Mouse (Mus musculus) liver, embryonic 14.5 days (tissue): ENCODE data around the gene Sec22c. TPM values are rescaled to one million over a fixed set of nuclear protein-coding genes. Genes with fewer than 3 reads are reported as not detected.

Experiments
- ATAC-seq: fragments of 200-750 bp; cut with Nextera tagmentation; 2 replicates; pipeline ENCODE4 v1.8.0; 2017; ENCODE audit warnings: moderate number of reproducible peaks, mild to moderate bottlenecking, moderate library complexity; ENCODE audit not compliant: insufficient read depth
- DNase-seq, 3 experiments: peaks; one replicate each; pipeline ENCODE4 v3.0.0-alpha.2; 2012 to 2013; ENCODE audit warnings: low read depth in 3 of 3, low spot score in 3 of 3
- H3K27ac ChIP-seq: fragments of 300-500 bp; sonication (generic); 2 replicates; pipeline ENCODE4 v1.5.1; 2014; ENCODE audit warnings: moderate library complexity, mild to moderate bottlenecking, control low read depth, inconsistent platforms
- H3K27me3 ChIP-seq: fragments of 300-500 bp; sonication (generic); 2 replicates; pipeline ENCODE4 v1.6.1; 2014; ENCODE audit warnings: mild to moderate bottlenecking, low read length, moderate library complexity; ENCODE audit not compliant: control insufficient read depth, insufficient read depth
- H3K36me3 ChIP-seq: fragments of 300-500 bp; sonication (generic); replicated peaks from 2 replicates; pipeline ENCODE4 v1.6.1; 2014; ENCODE audit warnings: low read depth; ENCODE audit not compliant: control insufficient read depth, insufficient read depth
- H3K4me1 ChIP-seq, 2 experiments: fragments of 200-500 bp in 1 of 2; fragments of 300-500 bp in 1 of 2; sonication (generic) in 1 of 2; replicated peaks; 2 replicates each; pipeline ENCODE4 v1.6.1; 2012 to 2014; ENCODE audit warnings: antibody characterized with exemption in 1 of 2, inconsistent platforms in 1 of 2, low read length in 1 of 2; ENCODE audit not compliant: control insufficient read depth in 2 of 2, insufficient read depth in 2 of 2
- H3K4me2 ChIP-seq: fragments of 300-500 bp; sonication (generic); 2 replicates; pipeline ENCODE4 v1.6.1; 2014; ENCODE audit warnings: low read depth, mild to moderate bottlenecking, control low read depth, moderate library complexity
- H3K4me3 ChIP-seq, 2 experiments: fragments of 200-500 bp in 1 of 2; fragments of 300-500 bp in 1 of 2; sonication (generic) in 1 of 2; 2 replicates each; pipeline ENCODE4 v1.5.1; 2012 to 2014; ENCODE audit warnings: low read depth in 2 of 2, low read length in 2 of 2, mild to moderate bottlenecking in 2 of 2, control low read depth in 1 of 2, inconsistent platforms in 1 of 2, moderate library complexity in 1 of 2; ENCODE audit not compliant: insufficient read depth in 1 of 2
- H3K9ac ChIP-seq: fragments of 300-500 bp; sonication (generic); replicated peaks from 2 replicates; pipeline ENCODE4 v1.6.1; 2014; ENCODE audit warnings: mild to moderate bottlenecking, control low read depth, moderate library complexity
- H3K9me3 ChIP-seq: fragments of 300-500 bp; sonication (generic); 2 replicates; pipeline ENCODE4 v1.6.1; 2016; ENCODE audit warnings: low read length, mixed read lengths; ENCODE audit not compliant: control insufficient read depth
- CTCF ChIP-seq: IDR thresholded peaks from 2 replicates; pipeline ENCODE4 v1.5.1; 2016; ENCODE audit warnings: antibody characterized with exemption, low read depth, control low read depth
- EP300 ChIP-seq: IDR thresholded peaks from 2 replicates; pipeline ENCODE4 v1.6.1; 2016; ENCODE audit warnings: antibody characterized with exemption, low read depth
- WGBS: fragments of 180-500 bp; shearing (Covaris S2); extraction: QIAGEN DNeasy Blood & Tissue Kit; methylation state at CpG from one replicate; pipeline ENCODE4 v1.1.7; 2014; ENCODE audit not compliant: insufficient replicate concordance; 5-methylcytosine and 5-hydroxymethylcytosine counted together
- polyA plus RNA-seq, 2 experiments: library from polyadenylated mRNA; depleted of rRNA in 1 of 2; stranded (reverse) in 1 of 2; unstranded in 1 of 2; fragments of >200 nt; fragmentation: Nextera tagmentation in 1 of 2; extraction: Ambion mirVana in 1 of 2; gene quantifications; 2 replicates each; pipeline versions ENCODE4 v1.2.1 to v1.2.3; 2012 to 2014

Gene Sec22c
- polyA plus RNA-seq, 2 experiments, result 1.8 to 2.9 TPM

DNA sequence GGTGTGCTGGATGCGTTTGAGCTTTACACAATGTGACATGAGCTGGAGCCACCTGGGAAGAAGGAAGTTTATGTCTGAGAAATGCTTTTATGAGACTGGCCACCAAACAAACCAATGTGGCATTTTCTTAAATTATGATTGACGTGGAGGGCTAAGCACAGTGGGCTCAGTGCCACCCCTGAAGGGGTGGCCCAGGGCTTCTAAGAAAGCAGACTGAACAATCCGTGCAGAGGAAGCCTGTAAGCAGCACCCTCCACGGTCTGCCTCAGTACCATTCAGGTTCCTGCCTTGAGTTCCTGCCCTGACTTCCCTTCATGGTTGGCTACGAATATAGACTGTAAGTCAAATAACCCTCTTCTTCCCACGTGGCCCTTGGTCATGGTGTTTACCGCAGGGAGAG, 14.6 kb downstream of the Sec22c start:
- Histone ChIP-seq H3K9me3 (no peaks in the 10 kb centered on the region), H3K4me3 (no peak overlapping the region), H3K4me2 (no peak overlapping the region), H3K36me3 (no peaks in the 10 kb centered on the region), H3K27me3 (no peaks in the 10 kb centered on the region), H3K4me1 (no peaks in the 10 kb centered on the region), H3K9ac (no peak overlapping the region), H3K27ac (no peak overlapping the region)
- ATAC-seq (no peak), DNase-seq (no peak)
- WGBS, result 75% methylated on average over 7 of the region's 7 CpGs
- no peak for TF ChIP-seq EP300
- no peak for TF ChIP-seq CTCF

DNA sequence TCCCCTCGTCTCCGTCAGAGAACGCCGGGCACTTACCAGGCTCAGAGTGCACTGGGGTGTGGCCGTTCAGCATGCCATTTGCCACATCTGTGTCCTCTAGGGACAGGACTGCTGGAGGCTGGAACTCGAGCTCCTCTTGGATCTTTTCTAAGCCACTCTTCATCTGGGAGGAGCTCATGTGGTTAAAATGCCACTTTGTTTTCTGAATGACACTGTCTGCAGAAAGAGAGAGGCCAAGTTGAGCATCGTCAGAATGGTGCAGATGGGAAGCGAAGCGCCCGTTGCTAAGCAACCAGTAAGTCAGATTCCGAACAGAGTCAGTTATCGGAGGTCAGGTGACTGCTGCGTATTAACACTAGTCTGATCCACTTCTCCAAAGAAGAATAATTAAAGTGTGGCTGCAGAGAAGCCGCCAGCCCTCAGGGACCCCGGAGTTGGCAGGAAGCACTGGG, 15.1 kb downstream of the Sec22c start:
- Histone ChIP-seq H3K27me3 (no peaks in the 10 kb centered on the region), H3K4me1 (no peaks in the 10 kb centered on the region), H3K4me2 (no peak overlapping the region), H3K9me3 (no peaks in the 10 kb centered on the region), H3K4me3 (no peak overlapping the region), H3K36me3 (no peaks in the 10 kb centered on the region), H3K27ac (no peak overlapping the region), H3K9ac (no peak overlapping the region)
- no peak for TF ChIP-seq CTCF
- WGBS, result 78% methylated on average over 15 of the region's 15 CpGs
- no peak for DNase-seq
- no peak for ATAC-seq

DNA sequence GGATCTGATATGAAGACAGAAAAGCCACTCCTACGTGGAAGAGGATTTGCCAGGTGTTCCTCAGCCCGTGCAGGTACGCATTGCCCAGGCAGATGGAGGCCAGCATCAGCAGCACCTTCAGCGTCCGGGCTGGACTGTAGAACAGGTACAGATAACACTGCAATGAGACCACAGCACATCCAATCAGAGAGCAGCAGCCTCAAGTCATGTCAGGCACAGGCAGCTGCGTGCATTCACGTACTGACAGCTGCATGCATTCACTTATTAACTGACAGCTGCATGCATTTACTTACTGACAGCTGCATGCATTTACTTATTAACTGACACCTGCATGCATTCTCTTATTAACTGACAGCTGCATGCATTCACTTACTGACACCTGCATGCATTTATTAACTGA, 20.6 kb downstream of the Sec22c start:
- TF ChIP-seq CTCF (no peak), EP300 (no peak)
- Histone ChIP-seq H3K4me2 (no peak overlapping the region), H3K36me3 (no peaks in the 10 kb centered on the region), H3K27me3 (no peaks in the 10 kb centered on the region), H3K4me1 (no peaks in the 10 kb centered on the region), H3K9me3 (no peaks in the 10 kb centered on the region), H3K4me3 (no peak overlapping the region), H3K9ac (no peak overlapping the region), H3K27ac (no peak overlapping the region)
- ATAC-seq (no peak), DNase-seq (no peak)
- 72% methylated on average over 7 of the region's 7 CpGs for WGBS

DNA sequence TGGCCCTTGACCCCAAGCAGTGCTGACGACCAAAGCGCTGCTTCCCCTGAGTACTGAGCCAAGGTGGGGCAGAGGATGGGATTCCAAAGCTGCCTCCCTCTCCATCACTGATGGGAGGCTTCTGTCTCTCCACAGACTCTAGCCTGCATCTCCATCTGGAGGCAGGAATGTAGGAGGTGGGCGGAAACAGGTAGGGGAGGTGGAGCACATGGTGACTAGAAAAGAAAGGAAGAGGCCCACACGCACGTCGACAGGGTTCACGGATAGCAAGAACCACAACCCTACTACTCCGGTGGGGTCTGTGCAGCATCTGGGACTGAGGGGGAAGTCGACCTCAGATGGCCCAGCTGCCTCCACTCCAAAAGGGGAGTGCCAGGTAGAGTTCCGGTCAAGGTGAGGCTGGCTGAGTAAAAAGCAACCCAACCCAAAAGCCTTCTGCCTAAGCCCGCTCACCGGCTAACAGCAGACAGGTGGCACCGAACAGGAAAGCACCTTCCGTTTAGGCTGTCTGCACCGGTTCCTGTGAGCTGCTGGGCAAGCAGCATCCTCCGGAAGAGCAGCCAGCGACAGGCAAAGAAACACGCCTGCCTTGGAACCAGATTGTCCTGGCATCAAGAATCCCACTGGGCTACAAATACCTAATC, 23.1 kb downstream of the Sec22c start:
- Histone ChIP-seq H3K4me2 (no peak overlapping the region), H3K27ac (no peak overlapping the region), H3K4me1 (peaks cover 0 to 2% of the 10 kb centered on the region in 2 experiments; a peak in 1 of 4 replicates), H3K27me3 (no peaks in the 10 kb centered on the region), H3K9ac (no peak overlapping the region), H3K9me3 (no peaks in the 10 kb centered on the region), H3K4me3 (no peak overlapping the region), H3K36me3 (no peaks in the 10 kb centered on the region)
- TF ChIP-seq CTCF, result no peak
- TF ChIP-seq EP300, result no peak
- ATAC-seq (no peak), DNase-seq (no peak)
- WGBS, result 56% methylated on average over 18 of the region's 18 CpGs

DNA sequence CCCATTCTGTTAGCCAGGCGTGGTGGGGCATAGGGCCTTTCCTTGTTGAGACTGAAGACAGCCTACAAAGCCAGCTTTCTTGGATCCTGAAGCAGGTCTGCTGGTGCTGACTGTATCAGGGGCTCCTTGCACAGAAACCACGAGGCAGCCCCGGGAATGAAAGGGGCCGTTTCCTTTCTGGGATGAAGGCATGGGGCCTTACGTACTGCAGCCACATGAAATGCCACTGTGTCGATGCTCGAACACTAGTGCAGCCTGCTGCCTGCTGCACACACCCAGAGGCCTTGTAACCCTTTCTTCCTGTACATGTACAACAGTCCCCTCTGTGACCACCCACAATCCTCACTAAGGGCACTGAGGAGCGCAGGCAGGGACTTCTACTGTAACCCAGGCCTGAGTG, 24.1 kb downstream of the Sec22c start:
- peaks cover 0 to 7% of the 10 kb centered on the region in 2 experiments; a peak in 2 of 4 replicates for H3K4me1 ChIP-seq
- TF ChIP-seq CTCF, result no peak
- TF ChIP-seq EP300, result no peak
- no peaks in the 10 kb centered on the region for H3K36me3 ChIP-seq
- no peak overlapping the region for H3K27ac ChIP-seq
- ATAC-seq, result no peak
- no peak for DNase-seq
- H3K9me3 ChIP-seq, result no peaks in the 10 kb centered on the region
- H3K4me2 ChIP-seq, result no peak overlapping the region
- H3K9ac ChIP-seq, result no peak overlapping the region
- 50% methylated on average over 8 of the region's 8 CpGs for WGBS
- H3K27me3 ChIP-seq, result no peaks in the 10 kb centered on the region
- no peak overlapping the region for H3K4me3 ChIP-seq
